Mouse (Mus musculus) heart, postnatal 10 days (tissue): Measurements from ENCODE around the gene E130208F15Rik. TPM values are rescaled to one million over a fixed set of nuclear protein-coding genes. Genes with fewer than 3 reads are reported as not detected.

Experiments
- DNase-seq, 2 experiments: peaks; one replicate each; pipeline ENCODE4 v3.0.0; 2021
- intact Hi-C: fragments of 180-260 bp; cut with DNase I; formaldehyde crosslinking; loops from one replicate; pipeline ENCODE4 v1.15.1; 2025
- total RNA-seq, 2 experiments: library from RNA; stranded (reverse); gene quantifications; 2 replicates each; pipeline ENCODE4 v1.2.3; 2021

E130208F15Rik gene
- total RNA-seq, 2 experiments from 2014 or later = 0.87 to 1.0 TPM

DNA sequence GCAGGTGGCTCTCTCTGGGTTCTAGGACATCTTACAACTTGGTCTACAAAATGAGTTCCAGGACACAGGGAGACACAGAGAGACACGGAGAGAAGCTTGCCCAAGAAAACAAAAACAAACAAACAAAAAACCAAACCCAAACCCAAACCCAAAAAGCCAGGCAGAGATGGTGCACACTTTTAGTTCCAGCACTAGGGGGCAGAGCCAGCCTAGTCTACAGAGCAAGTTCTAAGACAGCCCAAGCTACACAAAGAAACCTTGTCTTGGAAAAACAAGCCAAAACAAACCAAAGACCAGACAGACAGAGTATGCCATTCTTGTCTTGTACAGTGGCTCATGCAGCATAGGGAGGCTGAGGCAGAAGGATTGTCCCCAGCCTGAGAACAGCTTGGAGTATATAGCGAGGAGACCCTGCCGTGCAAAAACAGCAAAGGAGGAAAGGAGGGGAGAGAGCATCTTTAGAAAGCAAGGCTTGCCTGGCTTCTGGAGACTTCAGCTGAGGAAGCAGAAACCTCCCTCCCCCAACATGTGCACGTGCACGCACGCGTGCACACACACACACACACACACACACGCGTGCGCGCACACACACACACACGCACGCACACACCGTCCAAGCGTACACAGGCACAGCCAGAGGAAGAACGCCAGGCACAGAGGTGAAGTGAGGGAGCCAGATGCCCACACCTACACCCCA, 15.3 kb upstream of the E130208F15Rik start:
- intact Hi-C loops = no loop called here
- DNase-seq = no peak

DNA sequence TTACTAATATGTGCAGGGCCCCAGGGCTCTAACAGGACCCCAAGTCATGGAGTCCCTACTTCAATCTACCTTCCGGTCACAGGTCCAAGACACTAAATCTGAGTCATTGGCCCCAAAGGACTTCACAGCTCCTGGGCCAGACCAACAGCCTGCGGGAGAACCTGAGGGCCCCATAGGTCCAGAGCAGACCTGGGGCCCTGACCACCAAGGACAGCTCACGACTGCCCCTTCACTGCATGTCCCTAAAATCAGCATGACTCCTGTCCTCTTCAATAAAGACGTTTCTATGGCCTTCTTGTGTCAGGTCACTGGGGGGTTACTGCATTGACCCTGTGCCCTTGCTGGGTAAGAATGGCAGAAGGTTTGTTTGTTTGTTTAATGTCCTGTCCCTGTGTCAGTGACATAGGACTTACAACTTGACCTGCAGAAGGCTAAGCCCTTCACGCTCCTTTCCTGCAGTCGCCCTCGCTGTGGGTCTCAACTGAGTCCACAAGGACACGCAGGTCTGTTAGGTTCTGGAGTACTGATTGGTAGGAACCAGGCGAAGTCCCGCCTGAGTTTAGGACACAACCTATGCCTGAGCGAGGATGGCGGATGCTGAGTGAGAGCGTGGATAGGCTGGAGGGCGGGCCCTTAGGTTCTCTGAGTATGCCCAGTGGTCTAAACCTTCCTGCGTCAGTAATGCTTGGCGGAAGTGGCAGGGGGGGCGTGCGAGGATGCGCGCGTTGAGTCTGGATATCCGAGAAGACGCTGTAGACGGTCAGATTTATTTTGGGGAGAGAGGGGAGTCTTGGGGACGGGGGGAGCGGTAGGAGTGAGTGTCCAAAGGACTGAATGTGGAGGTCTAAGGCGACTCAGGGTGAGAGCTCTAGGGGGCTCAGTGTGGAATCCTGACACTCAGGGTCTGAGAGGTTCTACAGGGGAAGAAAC, 13.2 kb upstream of the E130208F15Rik start, which contains the start of gene Alkbh6:
Gene Alkbh6, plus strand, starts transcription at position 642 of the 930 bp plus-strand sequence.
- peak; percentile 95 to 96 for DNase-seq
- intact Hi-C loops = no loop called here

DNA sequence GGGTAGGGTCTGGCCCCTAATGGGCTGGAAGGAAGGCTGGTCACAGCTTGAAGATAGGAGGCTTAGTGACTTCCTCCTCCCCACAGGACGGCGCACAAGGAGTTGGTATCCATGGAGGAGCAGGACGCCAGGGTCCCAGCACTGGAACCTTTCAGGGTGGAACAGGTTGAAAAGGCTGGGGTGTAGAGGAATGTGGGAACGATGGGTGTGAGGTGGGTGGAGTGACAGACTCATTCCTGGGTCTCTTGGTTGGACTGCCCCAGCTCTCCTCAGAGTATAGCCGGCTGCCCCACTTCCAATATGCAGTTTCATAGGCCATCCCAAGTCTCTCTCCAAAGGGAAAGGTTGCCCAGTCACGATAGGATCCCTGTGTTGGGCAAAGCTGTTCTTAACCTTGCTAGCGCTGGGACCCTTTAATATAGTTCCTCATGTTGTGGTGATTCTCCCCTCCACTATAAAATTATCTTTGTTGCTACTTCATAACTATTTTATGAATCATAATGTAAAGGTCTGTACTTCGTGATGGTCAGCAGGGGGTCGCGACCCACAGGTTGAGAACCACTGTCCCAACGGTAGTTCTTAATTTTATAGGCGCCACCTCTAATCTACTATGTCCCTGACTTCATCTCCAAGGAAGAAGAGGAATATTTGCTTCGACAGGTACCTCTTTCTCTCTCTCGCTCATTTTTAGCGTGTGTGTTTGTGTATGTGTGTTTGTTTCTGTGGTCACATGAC, 12.0 kb upstream of the E130208F15Rik start:
- intact Hi-C loops = no loop called here
- DNase-seq = no peak

DNA sequence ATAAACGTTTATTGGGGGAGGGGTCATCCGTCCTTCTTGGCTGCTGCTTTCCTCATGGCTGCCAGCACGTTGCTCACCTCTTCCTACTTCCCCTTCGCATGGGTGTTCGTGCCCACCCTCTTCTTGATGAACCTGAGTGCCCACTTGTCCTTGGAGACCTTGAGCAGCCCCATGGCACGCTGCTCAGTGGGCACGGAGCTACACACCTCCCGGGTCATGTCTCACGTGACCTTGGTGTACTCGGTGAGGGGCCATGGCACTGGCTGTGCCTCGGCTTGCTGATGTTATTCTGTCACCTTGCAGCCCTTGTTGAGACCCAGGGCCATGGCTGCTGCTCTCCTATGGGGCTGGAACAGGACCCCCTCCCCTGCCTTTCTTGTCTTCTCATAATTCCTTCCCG, 11.4 kb upstream of the E130208F15Rik start:
- no peak for DNase-seq
- intact Hi-C loops = no loop called here

DNA sequence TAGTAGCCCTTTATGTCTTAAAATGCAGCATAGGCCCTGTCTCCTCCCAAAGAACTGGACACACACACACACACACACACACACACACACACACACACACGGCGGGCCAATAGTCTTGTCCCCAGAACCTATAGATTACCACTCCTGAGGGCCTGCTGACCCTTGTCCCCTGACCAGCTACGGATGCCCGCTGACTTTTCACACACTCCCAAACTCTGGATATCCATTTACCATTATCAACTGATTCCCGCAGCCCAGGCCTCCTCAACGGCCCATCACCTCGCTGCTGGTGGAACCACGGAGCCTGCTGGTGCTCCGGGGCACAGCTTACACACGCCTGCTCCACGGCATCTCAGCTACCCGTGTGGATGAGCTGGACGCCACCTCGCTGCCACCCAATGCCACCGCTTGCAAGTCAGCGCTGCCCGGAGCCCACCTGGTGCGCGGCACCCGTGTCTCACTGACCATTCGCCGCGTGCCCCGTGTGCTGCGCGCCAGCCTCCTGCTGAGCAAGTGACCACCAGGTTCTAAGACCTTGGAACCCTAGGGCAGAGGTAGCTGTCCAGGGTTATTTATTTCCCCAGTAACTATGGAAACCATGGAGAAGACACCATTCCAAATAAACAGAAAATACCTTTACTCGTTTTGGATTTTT, 7.7 kb upstream of the E130208F15Rik start:
- intact Hi-C loops = no loop called here
- DNase-seq = no peak

DNA sequence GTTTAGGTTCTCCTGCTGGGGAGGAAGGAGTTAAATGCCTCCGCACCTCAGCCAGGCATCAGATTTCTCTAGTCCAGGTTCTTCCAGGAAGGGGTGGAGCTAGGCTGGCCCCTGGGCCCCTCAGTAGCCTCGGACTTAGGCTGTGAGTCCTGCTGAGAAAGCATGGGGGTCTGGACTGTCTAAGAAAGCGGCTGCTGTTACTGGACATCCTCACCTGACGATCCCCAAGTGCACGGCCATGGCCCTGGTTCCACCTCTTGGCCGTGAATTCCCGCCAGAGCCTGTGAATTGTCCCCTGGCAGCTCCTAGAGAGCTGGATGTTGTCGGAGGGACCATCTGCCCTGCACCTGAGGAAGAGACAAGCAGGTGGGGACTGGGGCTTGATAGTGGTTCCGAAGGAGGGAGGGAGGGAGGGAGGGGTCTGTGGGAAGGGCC, 6.8 kb upstream of the E130208F15Rik start, which contains the start of gene Syne4:
Gene Syne4, plus strand, starts transcription at position 87 of the 435 bp plus-strand sequence.
- intact Hi-C loops = no loop called here
- DNase-seq = no peak

DNA sequence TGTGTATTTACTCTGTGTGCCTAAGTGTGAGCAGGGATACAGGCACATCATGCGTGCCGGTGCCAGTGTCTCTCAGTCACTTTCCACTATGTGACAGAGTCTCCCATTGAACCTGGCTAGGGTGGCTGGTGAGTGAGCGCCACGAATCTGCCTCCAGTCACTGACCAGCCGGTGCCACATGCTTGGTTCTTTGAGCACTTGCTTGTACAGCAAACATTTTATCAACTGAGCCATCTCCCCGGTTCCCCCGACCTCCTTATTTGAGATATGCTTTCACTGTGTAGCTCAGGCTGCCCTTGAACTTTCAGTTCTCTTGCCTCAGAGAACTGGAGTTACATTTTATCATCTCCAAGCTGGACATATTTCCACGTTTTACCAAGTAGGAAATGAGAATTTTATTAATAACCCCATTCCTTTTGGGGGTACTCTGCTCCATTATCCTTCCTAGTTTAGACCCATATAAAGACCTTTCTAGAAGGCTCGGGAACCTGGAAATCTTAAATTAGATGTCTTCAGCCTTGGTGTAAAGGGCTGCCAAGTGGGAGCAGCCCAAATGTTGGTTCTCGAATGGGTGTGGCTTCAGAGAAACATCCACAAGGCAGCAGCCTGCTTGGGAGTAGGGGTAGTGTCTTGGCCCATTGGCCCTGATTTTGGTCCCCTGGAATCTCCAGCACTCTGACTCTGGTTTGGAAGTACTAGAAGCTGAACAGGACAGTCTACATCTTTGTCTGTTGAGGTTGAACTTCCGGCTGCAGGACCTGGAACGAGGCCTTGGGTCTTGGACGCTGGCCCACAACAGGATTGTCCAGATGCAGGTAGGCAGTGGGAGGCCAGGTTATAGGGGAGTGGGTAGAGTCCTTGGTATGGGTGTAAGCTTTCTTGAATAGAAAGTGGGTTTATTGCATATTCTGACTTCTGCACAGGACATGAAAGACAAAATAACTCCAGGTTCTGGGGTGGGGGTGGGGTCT, 5.7 kb upstream of the E130208F15Rik start:
- DNase-seq = no peak
- intact Hi-C loops = no loop called here

DNA sequence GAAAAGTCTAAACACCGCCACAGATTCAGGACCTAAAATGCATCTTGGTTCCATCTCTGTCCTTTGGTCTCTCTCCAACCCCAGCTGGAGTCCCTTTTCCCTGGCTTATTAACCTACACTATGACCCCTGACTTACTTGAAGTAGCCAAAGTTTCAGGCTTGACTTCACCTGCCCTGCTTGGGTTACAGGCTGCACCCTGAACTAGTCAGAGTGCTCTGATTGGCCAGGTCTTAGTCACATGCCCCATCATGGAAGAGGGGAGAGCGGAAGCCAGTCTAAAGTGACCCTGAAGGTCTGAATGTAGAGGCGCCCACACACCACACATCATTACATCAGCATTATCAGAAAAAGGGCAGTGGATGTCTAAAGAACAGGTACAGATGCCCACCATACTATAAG, 3.4 kb upstream of the E130208F15Rik start:
- intact Hi-C loops = no loop called here
- no peak for DNase-seq

DNA sequence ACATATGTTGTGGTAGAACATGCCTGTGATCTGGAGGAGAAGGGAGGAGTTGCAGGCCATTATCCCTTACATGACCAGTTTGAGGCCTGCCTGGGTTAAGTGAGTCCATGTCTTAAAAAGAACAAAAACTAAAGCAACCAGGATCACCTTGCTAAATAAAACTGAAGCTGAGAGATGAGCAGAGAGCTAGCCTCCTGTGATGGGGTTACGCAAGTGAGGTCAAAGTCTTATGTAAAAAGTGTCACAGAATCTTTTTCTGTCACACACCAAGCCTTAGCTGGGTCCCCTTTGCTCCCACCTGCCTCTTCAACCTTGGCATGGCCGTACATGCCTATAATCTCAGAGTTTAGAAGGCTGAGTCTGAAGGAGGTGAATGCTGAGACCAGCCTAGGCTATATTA, 594 bp upstream of the E130208F15Rik start:
- DNase-seq = no peak
- intact Hi-C loops = no loop called here

DNA sequence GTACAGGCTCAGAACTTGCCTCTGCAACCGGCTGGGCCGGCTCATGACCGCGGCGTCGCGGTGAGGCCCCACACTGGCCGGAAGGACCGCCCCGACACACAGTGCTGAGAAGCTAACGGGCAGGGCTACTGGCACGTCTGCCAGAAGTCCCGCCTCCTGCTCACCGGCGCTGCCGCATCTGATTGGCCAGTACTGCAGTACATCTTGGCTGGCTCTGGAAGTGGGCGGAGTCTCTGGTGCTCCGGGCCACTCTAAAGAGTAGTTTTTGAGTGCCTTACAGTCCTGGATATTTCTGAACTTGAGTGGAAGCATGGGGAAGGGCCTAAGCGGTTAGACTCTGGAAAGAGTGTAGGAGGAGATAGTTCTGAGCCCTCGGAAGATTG, 736 bp downstream of the E130208F15Rik start:
- peak; percentile 98 to 99 for DNase-seq
- intact Hi-C loops = no loop called here

DNA sequence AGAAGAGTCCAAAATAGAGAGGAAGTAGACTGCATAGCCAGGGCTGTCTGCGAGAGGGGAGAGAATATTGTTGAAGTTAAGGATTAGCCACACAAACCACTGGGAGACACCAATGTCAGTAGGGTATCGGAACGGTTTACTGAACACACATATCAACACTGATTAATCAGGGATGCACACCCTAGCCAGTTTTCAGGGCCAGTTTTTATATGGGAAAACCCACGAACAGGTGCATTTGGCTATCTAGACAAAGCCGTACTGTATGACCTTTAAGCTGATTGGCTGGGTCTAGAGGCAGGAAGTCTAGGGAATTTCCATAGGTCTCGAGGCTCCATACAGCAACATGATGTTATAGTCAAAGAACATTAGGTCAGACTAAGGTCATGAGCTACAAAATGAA, 1.3 kb downstream of the E130208F15Rik start:
- intact Hi-C loops = no loop called here
- DNase-seq = no peak

DNA sequence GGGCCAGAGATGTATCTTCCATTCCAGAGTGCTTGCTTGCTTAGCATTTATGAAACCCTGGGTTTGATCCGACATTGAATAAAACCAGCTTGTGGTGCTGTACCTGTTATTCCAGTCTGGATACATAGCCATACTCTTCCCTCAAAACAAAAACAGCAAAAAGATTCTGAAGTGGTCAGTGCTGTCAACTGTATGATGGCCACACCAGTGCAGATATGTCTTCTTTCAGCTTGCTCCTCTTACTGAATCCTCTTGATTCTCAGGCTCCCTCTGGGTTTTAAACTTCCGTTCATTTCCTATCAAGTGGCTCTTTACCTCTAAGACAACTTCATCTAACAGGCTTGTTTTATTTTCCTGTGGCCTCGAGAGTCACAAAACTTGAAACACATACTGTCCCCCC, 2.3 kb downstream of the E130208F15Rik start, which contains the start of gene Sdhaf1:
Gene Sdhaf1, minus strand, starts transcription at position 101 of the 400 bp plus-strand sequence.
- intact Hi-C loops = no loop called here

DNA sequence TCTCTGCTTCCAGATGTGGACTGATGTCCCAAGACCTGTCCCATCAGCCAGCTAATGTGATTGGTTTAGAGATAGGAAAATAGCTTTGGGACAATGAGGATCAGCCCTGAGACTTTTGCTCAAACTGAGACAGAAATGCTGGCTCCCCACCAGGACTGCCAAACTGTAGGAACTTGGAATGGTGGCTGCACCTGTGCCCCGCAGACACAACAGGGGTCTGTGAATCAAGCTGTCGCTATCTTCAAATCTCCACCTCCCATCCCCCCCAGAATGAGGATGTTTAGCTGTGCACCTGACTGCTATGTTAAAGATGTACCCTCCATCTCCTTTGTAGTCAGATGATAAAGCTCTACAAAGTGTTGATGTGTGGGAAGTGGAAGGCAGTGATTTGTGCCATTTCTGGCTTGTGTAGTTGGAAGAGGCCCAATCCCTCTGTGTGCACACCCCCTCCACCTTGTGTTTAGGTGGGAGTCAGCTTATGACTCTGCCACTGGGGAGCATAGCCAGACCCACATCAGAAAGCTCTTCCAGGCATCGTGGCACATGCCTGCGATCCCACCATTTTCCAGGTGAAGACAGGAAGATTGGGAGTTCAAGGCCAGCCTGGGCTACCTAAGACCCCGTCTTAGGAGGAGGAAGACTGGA, 2.9 kb downstream of the E130208F15Rik start:
- intact Hi-C loops = no loop called here
- no peak for DNase-seq

More for the DNA sequence above, 2.3 kb downstream of the E130208F15Rik start, which contains the start of gene Sdhaf1:
- DNase-seq = no peak

DNA sequence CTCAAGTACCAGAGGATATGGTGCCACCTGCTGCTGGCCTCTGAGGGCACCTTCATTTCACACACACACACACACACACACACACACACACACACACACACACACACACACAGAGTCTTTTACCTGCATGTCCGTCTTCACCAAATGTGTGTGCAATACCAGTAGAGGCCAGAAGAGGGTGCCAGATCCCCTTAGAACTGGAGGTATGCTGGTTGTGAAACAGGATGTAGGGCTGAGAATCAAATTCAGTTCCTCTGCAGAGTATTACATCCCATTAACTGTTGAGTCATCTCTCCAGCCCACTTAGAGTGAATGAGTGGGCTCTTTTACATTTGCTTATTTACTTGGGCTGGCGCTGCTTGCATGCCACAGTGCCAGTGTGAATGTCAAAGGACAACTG, 3.8 kb downstream of the E130208F15Rik start:
- intact Hi-C loops = no loop called here

DNA sequence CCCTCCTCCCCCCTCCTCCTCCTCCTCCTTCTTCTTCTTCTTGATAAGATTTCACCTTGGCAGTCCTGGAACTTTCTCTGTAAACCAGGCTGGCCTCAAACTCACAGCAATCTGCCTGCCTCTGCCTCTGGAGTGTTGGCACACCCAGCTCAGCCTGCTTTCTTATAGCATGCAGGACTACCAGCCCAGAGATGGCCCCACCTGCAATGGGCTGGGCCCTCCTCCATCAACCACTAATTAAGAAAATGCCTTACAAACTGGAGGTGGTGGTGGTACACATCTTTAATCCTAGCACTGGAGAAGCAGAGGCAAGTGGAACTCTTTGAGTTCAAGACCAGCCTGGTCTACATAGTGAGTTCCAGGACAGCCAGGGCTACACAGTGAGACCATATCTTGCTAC, 4.9 kb downstream of the E130208F15Rik start:
- intact Hi-C loops = no loop called here
- no peak for DNase-seq

More for the DNA sequence above, 3.8 kb downstream of the E130208F15Rik start:
- DNase-seq = peak in 1 of 2 experiments; percentile 59

DNA sequence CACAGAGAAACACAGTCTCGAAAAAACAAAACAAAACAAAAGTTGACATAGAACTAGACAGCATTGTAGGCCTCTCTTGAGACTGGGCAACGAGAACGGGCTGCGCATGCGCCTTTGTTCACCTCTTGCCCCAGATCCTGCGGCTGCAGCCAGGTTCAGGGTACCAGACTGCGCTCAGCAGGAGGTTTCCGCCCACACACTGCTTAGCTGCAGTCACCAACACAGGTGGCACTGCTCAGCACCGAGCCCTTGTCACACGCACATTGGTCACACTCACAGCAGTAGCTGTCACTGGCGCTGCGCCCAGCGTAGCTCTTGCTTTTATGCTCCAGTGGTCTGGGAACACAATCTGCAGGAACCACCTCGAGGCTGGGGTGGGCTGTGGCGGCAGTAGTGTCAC, 5.6 kb downstream of the E130208F15Rik start:
- intact Hi-C loops = no loop called here
- no peak for DNase-seq

DNA sequence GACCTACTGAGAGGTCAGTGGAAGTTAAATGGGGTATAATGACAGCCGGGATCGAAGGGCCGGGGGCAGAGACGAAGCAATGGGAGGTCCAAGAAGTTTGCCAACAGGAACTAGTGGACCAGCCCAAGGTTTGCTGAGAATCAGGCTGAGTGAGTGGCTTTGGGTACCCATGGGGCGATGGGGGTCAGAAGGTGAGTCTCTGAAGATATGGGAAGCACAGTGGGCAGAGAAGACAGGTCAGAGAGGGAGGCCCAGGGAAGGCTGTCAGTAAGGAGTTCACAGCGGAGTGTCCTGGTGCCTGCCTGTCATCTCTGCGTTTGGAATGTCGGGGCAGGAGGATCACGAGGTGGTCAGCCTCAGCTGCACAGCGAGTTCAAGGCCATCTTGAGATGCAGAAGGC, 6.8 kb downstream of the E130208F15Rik start:
- DNase-seq = no peak
- intact Hi-C loops = no loop called here

DNA sequence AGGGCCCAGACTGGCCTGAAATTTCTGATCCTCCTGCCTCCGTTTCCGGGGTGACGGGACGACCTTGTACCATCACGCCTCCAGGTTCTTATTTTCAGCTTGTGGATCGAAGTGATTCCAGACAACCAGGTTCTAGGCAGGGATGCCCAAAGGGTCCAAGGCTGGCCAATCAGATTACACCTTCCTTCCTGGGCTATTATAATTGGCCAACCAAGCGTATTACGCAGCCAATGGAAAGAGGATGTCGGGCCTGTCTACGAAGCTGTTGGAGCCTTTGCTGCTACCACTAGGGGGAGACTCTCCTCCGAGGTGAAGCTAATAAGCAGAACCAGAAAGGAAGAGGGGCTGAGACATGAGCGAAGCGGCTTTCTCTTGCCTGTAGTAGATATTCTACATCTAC, 10.3 kb downstream of the E130208F15Rik start:
- DNase-seq = peak; percentile 78 to 83
- intact Hi-C loops = no loop called here
